Mouse (Mus musculus) heart, postnatal 4 days (tissue): Measurements from ENCODE around the gene Fbn1. TPM values are rescaled to one million over a fixed set of nuclear protein-coding genes. Genes with fewer than 3 reads are reported as not detected.

Experiments used
- DNase-seq: peaks from one replicate; pipeline ENCODE4 v3.0.0; 2021
- total RNA-seq, 2 experiments: library from RNA; stranded (reverse); gene quantifications; 2 replicates each; pipeline ENCODE4 v1.2.3; 2021

The Fbn1 gene
- 100 to 1,000 TPM; 223 to 241 TPM for total RNA-seq

DNA sequence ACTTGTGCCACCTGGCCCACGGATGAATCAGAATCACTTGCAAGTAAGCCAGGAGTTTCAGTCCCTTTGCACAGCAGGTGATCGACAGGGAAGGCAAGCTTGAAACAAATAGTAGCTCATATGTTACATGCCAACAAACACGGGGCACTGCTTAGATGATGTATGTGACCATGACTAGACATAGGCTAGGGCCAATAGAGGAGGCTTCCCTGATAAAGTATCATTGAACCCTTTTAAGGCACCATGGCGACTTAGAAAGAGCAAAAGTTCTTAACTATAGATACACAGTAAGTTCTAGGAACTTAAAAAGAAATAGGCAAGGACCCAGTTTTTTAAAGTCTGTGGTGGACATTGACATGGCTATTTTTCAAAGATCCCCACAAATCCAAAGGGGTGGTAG lies at the start of gene Fbn1:
Gene Fbn1 (minus strand): TSS at position 101 of the 400 bp plus-strand sequence.
- no peak for DNase-seq

GRCm38 (mm10) chr2:125555830-125556229 lies 48.0 kb upstream of the Fbn1 start:
- DNase-seq, result no peak

GRCm38 (mm10) chr2:125548806-125549578 lies 41.2 kb upstream of the Fbn1 start:
- DNase-seq, result no peak

DNA sequence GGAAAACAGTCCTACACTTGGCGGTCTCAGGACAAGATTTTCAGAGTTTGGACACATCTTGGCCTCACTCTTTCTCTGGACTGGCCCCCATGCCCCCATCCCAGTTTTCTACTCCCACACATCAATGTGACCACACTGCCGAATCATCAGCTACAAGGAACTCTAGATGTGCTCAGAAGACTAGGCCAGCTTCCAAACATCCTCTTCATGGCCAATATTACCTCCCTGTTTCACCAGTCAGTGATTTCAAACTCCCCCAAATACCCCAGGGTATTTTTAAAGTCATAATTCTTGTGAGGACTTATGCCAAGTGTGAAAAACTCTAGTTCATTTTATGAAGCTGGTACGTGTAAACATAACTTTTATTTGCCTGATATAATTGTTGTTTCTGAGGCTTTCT lies 37.2 kb upstream of the Fbn1 start:
- DNase-seq, result no peak

DNA sequence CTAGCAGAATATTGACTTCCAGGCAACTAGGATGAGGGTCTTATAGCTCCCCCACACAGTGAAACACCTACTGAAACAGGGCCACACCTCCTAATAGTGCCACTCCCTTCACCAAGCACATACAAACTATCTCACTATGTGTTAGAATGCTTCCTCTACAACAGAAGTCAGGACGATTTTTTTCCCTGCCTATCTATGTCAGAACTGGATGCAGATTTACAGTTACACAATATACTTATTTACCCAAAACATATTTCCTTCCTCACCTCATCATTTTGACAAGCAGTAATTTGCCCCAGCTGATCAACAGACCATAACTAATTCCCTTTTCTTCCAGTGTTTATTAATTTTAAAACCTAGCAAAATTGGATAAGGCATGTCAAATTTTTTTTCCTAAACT lies 35.9 kb upstream of the Fbn1 start:
- no peak for DNase-seq

DNA sequence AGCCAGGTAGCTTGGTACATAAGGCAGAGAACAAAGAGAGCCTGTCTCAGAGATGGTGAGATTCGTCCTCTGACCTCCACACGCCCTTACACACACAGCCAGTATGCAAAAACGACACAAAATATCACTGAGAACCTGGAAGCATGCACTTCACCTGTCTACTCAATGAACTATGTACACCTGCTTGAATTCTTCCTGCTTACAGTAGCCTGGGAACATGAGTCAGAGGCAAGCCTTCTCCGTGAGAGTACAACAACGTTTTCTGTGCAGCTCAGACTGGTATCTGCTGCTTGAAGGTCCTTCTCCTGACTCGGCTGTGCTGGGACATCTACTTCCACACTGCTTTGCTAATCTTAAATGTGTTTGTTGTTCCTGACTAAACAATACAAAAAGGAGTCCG lies 33.7 kb upstream of the Fbn1 start:
- no peak for DNase-seq

GRCm38 (mm10) chr2:125540579-125540978 lies 32.8 kb upstream of the Fbn1 start:
- no peak for DNase-seq

DNA sequence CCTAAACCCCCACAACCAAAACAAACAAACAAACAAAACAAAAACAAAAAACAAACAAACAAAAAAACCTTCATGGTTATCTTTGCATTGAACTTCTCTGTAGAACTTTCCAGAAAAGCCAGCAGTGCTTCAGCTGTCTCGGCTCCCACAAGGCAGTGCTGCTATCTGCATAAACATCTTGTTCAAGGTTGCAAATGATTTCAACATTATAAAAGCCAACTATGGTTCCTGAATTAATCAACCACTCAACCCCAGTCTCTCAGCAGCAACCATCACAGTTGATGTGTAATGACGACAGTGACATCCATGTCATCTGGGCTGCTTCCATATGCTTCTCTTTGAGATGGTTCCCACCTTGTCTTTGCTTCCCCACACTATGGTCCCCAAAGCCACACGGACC lies 31.8 kb upstream of the Fbn1 start:
- no peak for DNase-seq

DNA sequence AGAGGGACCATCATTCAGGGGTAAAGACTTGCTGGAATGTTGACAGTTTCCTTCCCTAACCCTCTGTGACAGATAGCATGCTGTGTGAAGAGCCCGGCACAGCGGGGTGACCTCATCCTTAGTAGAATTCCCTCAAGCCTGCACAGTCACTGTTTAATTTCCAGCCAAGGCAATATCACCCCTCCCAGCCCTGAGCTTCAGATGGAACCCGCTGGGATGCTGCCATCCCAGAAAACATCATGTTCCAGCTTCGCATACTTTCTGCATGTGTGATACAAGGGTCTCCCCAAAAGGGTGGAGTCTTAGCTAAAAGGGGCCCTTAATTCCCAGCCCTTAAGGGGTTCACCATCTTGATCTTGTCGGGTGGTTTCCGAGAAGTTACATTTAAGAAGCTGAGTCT lies 22.9 kb upstream of the Fbn1 start:
- DNase-seq, result peak; percentile 66

DNA sequence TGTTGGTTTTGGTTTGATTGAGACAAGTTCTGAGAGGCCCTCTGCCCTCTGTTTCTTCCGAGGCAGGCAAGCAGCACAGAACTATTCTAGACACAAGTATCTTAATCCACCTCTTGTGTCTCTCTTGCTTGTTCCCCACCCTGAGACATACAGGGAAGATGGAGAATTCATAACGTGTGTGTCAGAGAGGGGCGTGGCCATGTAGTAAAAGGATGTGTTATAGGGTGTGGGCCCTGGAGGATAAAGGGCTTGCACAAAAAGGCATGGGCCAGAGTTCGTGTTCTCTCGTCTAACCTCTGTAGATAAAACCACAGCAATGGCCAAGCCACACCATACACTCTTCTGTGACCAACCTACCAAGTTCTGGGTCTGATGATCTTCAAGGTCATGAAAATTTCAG lies 18.8 kb upstream of the Fbn1 start:
- no peak for DNase-seq

DNA sequence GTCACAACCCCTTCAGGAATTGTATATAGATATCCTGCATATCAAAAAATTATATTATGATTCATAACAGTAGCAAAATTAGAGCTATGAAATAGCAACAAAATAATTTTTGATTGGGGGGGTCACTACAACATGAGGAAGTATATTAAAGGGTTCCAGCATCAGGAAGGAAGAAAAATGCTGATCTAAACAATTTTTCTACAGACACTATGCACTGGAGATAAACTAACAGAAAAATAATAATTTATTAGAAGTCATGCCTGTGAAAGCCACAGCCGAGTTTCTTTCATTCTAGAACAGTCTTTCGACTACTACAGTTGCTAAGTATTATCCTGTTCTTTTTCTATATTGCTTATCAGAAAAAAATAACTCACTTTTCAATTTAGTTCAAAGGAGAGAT lies 17.7 kb upstream of the Fbn1 start:
- no peak for DNase-seq

- DNase-seq, result peak; percentile 75
Measured at GRCm38 (mm10) chr2:125516594-125516993, 8.8 kb upstream of the Fbn1 start.

DNA sequence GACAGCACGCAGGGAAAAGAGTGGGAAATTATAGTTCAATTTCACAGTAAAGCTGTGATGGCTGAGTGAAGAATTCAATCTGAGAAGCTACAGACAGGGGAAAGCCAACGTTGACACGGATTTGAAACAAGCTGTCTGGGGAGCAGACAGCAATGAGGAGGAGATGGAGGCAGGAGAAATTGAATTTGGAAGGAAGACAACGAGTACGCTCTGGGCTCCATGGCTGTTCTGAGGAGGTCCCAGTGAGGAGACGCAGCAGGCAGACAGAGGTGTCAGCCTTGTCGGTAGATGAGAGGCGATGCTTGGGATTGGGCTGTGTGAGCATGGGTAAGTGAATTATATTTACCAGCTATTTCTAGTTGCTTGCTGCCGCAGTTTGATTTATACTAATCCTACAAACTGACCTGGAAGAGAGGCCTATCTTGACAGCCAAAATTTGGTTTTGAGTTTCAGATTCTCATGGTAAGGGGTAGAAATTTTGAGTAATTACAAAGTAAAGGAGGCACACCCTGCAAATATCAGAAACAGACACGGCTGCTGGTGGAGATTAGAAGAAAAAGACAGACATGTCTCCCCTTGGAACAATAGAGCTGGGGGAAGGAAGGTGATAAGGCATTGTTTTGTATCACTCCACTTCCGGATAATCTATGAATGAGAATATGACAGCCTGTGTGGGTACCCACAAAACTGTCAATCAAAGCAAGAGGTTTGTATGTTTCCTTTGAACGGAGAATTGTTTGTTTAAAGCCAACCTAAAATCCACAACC lies 7.7 kb upstream of the Fbn1 start:
- DNase-seq, result no peak

GRCm38 (mm10) chr2:125514391-125514790 lies 6.6 kb upstream of the Fbn1 start:
- DNase-seq, result no peak

DNA sequence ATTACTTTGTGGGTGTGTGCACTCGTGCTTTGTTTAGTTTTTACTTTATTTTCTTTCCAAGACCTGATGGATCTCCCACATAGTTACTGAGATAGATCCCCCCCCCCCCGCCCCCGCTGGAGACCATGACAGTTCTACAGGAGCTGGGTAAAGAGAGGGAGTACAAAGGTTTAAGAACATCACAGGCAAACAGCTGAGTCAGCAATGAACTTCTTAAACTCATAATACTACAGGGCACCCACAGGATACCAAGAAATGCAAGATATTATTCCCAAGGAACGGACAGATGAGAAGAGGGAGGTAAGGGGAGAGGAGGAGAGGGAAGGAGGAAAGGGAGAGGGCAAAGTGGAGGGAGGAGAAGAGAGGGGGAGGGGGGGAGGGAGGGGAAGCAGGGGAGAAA lies 4.8 kb upstream of the Fbn1 start:
- DNase-seq, result no peak

DNA sequence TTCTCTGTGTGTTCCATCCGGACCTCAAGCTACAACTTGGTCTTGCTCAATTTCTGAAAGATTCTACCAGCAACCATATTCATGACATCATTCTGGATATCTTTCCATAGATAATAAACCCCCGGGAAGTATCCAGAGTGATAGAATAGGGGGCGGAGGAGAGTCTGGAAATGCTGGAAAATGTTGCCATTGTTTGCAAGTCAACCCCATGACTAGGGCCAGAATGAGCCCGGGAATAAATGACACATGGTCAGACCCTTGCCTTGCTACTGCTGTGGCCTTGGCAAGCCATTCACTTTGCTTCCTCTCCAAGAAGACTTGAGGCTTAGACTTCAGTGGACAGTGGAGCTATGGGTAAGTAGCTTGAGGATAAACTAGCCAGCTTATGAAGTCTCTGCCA lies 4.1 kb upstream of the Fbn1 start:
- DNase-seq, result peak; percentile 46

DNA sequence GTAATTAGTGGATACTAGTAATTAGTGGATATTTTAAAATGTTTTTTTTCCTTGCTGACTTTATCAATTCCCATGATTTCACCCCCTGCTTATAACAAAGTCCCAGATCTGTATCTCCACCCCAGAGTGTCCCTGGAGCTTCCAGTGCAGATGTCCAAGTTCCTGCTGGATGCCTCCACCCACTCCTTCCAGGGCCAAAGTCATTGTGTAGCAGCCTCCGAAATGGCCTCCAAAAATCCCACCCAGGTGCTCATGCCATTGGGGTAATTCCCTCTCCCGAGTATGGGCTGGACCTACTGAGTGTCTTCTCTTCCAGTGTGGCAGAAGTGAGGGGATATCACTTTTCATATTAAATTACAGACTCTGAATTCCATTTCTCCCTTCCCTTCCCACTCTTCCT lies 3.0 kb upstream of the Fbn1 start:
- no peak for DNase-seq

DNA sequence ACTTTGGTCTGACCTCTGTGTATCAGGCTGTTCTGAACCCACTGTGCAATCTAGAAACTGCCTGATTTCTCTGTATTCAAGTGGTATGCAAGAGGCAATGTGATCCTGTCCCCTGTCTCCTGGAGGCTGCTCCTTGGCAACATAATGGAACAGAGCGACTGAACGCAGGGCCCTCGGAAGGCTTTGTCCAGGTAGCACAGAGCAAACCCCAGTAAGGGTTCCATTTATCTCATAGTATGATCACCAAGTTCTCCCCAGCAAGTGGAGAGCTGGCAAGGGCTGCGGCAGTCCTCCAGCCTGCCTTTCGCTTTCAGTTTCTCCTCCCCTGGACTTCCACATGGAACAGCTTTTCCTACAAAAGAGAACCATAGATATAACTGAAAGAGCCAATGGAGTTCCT lies 588 bp upstream of the Fbn1 start:
- DNase-seq, result no peak

GRCm38 (mm10) chr2:125506316-125507054 lies 1.3 kb downstream of the Fbn1 start:
- peak; percentile 84 for DNase-seq

DNA sequence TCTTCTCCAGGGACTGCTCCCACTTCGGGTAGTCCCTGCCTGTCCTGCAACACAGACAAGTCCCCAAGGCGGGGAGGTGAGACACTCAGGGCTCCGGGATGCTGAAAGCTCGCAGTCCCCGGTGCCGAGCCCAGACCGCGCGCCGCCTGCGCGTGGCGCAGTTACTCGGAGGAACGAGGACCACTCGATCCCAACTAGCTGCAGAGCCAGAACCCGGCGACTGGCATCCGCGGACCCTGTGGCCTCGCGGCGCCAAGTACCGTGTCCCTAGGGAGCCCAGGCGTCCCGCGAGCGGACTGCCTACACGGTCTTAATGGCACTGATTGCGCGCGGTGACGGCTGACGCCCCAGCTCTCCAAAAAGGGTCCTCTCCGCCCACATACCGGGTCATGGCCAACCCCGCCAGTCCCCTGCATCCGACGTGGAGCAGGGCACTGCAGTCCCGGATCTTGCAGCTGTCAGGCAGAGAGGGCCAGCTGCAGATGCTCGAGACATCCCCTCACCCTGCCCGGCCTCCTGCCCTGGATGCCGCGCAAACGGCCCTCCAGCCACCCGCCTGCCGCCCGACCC lies 2.0 kb downstream of the Fbn1 start:
- peak; percentile 70 for DNase-seq

- DNase-seq, result peak; percentile 67
Measured at GRCm38 (mm10) chr2:125505006-125505745, 2.6 kb downstream of the Fbn1 start, which contains the start of gene Gm9913. Gene Gm9913 (plus strand): TSS chr2:125505089.

- DNase-seq, result no peak
Measured at GRCm38 (mm10) chr2:125501526-125501925, 6.3 kb downstream of the Fbn1 start.
